Mouse (Mus musculus) lung, postnatal 0 days (tissue): ENCODE data around the gene Mrc2. TPM values are rescaled to one million over a fixed set of nuclear protein-coding genes. Genes with fewer than 3 reads are reported as not detected.

ENCODE experiments used
- ATAC-seq: fragments of 200-750 bp; cut with Nextera tagmentation; 2 replicates; pipeline ENCODE4 v1.8.0; 2017; ENCODE audit warnings: moderate library complexity
- DNase-seq: peaks from one replicate; pipeline ENCODE4 v3.0.0-alpha.2; 2016; ENCODE audit warnings: low spot score
- H3K27ac ChIP-seq: fragments of 300-500 bp; sonication (generic); 2 replicates; pipeline ENCODE4 v1.5.1; 2014; ENCODE audit warnings: antibody characterized with exemption, mild to moderate bottlenecking, low read length, mixed read lengths
- H3K27me3 ChIP-seq: fragments of 300-500 bp; sonication (generic); replicated peaks from 2 replicates; pipeline ENCODE4 v1.6.1; 2014; ENCODE audit warnings: low read length, mixed read lengths; ENCODE audit not compliant: insufficient read depth
- H3K36me3 ChIP-seq: fragments of 300-500 bp; sonication (generic); 2 replicates; pipeline ENCODE4 v1.6.1; 2014; ENCODE audit warnings: low read length, mixed read lengths; ENCODE audit not compliant: insufficient read depth
- H3K4me1 ChIP-seq: fragments of 300-500 bp; sonication (generic); 2 replicates; pipeline ENCODE4 v1.6.1; 2014; ENCODE audit warnings: antibody characterized with exemption, low read depth, low read length, mixed read lengths; ENCODE audit not compliant: insufficient read depth
- H3K4me2 ChIP-seq: fragments of 300-500 bp; sonication (generic); replicated peaks from 2 replicates; pipeline ENCODE4 v1.6.1; 2014; ENCODE audit warnings: low read depth, mild to moderate bottlenecking, low read length, moderate library complexity, mixed read lengths
- H3K4me3 ChIP-seq: fragments of 300-500 bp; sonication (generic); 2 replicates; pipeline ENCODE4 v1.5.1; 2014; ENCODE audit warnings: low read depth, low read length
- H3K9ac ChIP-seq: fragments of 300-500 bp; sonication (generic); replicated peaks from 2 replicates; pipeline ENCODE4 v1.6.1; 2014; ENCODE audit warnings: low read depth, mild to moderate bottlenecking
- H3K9me3 ChIP-seq: fragments of 300-500 bp; sonication (generic); 2 replicates; pipeline ENCODE4 v1.6.1; 2016; ENCODE audit warnings: low read length, mixed read lengths
- CTCF ChIP-seq: IDR thresholded peaks from 2 replicates; pipeline ENCODE4 v1.5.1; 2016; ENCODE audit warnings: antibody characterized with exemption, mild to moderate bottlenecking
- EP300 ChIP-seq: IDR thresholded peaks from 2 replicates; pipeline ENCODE4 v1.6.1; 2016; ENCODE audit warnings: antibody characterized with exemption, mild to moderate bottlenecking, control low read depth
- WGBS: fragments of 180-500 bp; shearing (Covaris S2); extraction: QIAGEN DNeasy Blood & Tissue Kit; methylation state at CpG from one replicate; pipeline ENCODE4 v1.1.7; 2014; 5-methylcytosine and 5-hydroxymethylcytosine counted together
- polyA plus RNA-seq: library from polyadenylated mRNA; unstranded; fragments of >200 nt; fragmentation: Nextera tagmentation; extraction: Ambion mirVana; gene quantifications from 2 replicates; pipeline ENCODE4 v1.2.1, GENCODE M21; 2015

The Mrc2 gene
- 20.0 and 22.6 TPM in 2 replicates for polyA plus RNA-seq

GRCm38 (mm10) chr11:105292124-105293071, at the start of gene Mrc2:
Mrc2 (plus strand) TSS chr11:105292643.
- under 1% methylated on average over 64 of the region's 75 CpGs for WGBS

DNA sequence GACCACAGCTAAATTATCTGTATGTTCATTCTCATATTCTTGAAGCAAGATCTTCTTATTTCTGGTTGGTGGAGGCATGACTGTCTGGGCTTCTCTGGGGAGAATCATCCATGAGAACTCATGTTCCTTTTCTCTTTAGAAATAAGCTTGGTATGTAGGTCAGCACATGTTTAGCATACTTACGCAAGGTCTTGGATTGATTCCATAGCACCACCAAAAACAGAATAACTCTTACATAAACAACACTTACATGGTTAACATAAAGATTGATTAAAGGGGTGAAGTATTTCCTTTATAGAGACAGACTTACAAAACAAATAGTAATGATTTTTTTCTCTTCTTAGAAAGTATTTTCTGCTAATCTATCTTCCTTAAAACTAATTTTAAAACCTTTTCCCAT, 46.1 kb upstream of the Mrc2 start:
- Histone ChIP-seq H3K4me1 (no peaks in the 10 kb centered on the region), H3K4me3 (no peak overlapping the region), H3K9me3 (no peaks in the 10 kb centered on the region), H3K4me2 (no peak overlapping the region), H3K36me3 (peaks cover 20% of the 10 kb centered on the region), H3K27me3 (no peaks in the 10 kb centered on the region), H3K27ac (peak overlapping the region; percentile 32; the same call in 1 of the 2 replicates), H3K9ac (no peak overlapping the region)
- DNase-seq (peak; percentile 72), ATAC-seq (peak; percentile 75)
- TF ChIP-seq CTCF = no peak
- TF ChIP-seq EP300 = peak; percentile 51; the same call in 1 of the 2 replicates
- 47% methylated on average over 1 of the region's 1 CpGs for WGBS

More at GRCm38 (mm10) chr11:105292124-105293071, at the start of gene Mrc2:
- Histone ChIP-seq H3K4me1 (peaks cover 6% of the 10 kb centered on the region; the same call in 1 of the 2 replicates), H3K27me3 (no peaks in the 10 kb centered on the region), H3K36me3 (no peaks in the 10 kb centered on the region), H3K4me3 (peak within 1 kb of the TSS; percentile 46), H3K9me3 (no peaks in the 10 kb centered on the region), H3K27ac (peak within 1 kb of the TSS; percentile 87), H3K9ac (peak within 1 kb of the TSS; percentile 41), H3K4me2 (peak within 1 kb of the TSS; percentile 60)
- ATAC-seq (peak; percentile 77), DNase-seq (peak; percentile 78)
- 0 out of 2 replicates have a peak, but pooled peaks have one; percentile 30 for TF ChIP-seq CTCF
- no peak; the same call in 1 of the 2 replicates for TF ChIP-seq EP300

GRCm38 (mm10) chr11:105246785-105247184, 45.7 kb upstream of the Mrc2 start:
- Histone ChIP-seq H3K4me2 (no peak overlapping the region), H3K36me3 (peaks cover 23% of the 10 kb centered on the region), H3K4me3 (no peak overlapping the region), H3K9me3 (no peaks in the 10 kb centered on the region), H3K27ac (peak overlapping the region; percentile 32; the same call in 1 of the 2 replicates), H3K27me3 (no peaks in the 10 kb centered on the region), H3K9ac (no peak overlapping the region), H3K4me1 (no peaks in the 10 kb centered on the region)
- ATAC-seq = peak; percentile 57
- TF ChIP-seq CTCF (peak; percentile 27), EP300 (no peak; the same call in 1 of the 2 replicates)
- DNase-seq = peak; percentile 16
- 62% methylated on average over 6 of the region's 6 CpGs for WGBS

- H3K9ac ChIP-seq = no peak overlapping the region
- H3K36me3 ChIP-seq = peaks cover 23% of the 10 kb centered on the region
- H3K4me3 ChIP-seq = no peak overlapping the region
- DNase-seq (peak; percentile 58), ATAC-seq (peak; percentile 62)
- no peaks in the 10 kb centered on the region for H3K27me3 ChIP-seq
- 62% methylated on average over 5 of the region's 5 CpGs for WGBS
- H3K4me1 ChIP-seq = no peaks in the 10 kb centered on the region
- H3K4me2 ChIP-seq = no peak overlapping the region
- no peaks in the 10 kb centered on the region for H3K9me3 ChIP-seq
- peak overlapping the region; percentile 32; the same call in 1 of the 2 replicates for H3K27ac ChIP-seq
- TF ChIP-seq CTCF = no peak
- TF ChIP-seq EP300 = no peak
These were observed 45.1 kb upstream of the Mrc2 start for GRCm38 (mm10) chr11:105247321-105247720.

GRCm38 (mm10) chr11:105259733-105260132, 32.7 kb upstream of the Mrc2 start:
- H3K27me3 ChIP-seq = no peaks in the 10 kb centered on the region
- H3K27ac ChIP-seq = peak overlapping the region; percentile 45; the same call in 1 of the 2 replicates
- H3K4me2 ChIP-seq = no peak overlapping the region
- H3K36me3 ChIP-seq = peaks cover 20% of the 10 kb centered on the region; the same call in 1 of the 2 replicates
- TF ChIP-seq EP300 (no peak), CTCF (no peak)
- ATAC-seq (peak; percentile 35; the same call in 1 of the 2 replicates), DNase-seq (peak; percentile 62)
- 42% methylated on average over 2 of the region's 3 CpGs for WGBS
- H3K9ac ChIP-seq = no peak overlapping the region
- H3K9me3 ChIP-seq = no peaks in the 10 kb centered on the region
- no peak overlapping the region for H3K4me3 ChIP-seq
- H3K4me1 ChIP-seq = no peaks in the 10 kb centered on the region

DNA sequence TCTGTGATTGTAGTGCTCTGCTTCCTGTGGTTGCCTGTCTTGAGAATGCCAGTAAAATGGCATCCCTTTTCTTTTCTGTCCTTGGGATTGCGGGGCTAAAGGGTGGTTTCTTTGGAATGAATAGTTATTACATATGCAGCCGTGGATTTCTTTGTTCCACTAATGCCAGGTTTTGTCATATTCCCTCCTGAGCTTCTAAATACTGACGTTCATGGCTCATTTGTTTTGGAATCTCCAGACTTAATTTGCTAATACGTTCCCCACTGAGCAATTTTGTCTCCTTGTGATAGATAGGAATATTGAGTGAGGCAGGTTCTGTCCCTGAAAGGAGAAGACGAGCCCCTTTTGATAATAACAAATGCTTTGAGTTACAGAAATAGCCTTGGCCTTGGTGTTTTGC, 31.3 kb upstream of the Mrc2 start:
- WGBS = 85% methylated on average over 5 of the region's 5 CpGs
- Histone ChIP-seq H3K27ac (no peak overlapping the region), H3K27me3 (no peaks in the 10 kb centered on the region), H3K4me1 (no peaks in the 10 kb centered on the region), H3K36me3 (peaks cover 16% of the 10 kb centered on the region; the same call in 1 of the 2 replicates), H3K9ac (no peak overlapping the region), H3K9me3 (no peaks in the 10 kb centered on the region), H3K4me2 (no peak overlapping the region), H3K4me3 (no peak overlapping the region)
- TF ChIP-seq EP300 (no peak), CTCF (no peak)
- DNase-seq (no peak), ATAC-seq (no peak)
